Mouse (Mus musculus) midbrain, embryonic 16.5 days (tissue): Measurements from ENCODE around the gene Bckdk. TPM values are rescaled to one million over a fixed set of nuclear protein-coding genes. Genes with fewer than 3 reads are reported as not detected.

Source experiments
- ATAC-seq: fragments of 200-750 bp; cut with Nextera tagmentation; 2 replicates; pipeline ENCODE4 v1.8.0; 2017; ENCODE audit warnings: moderate TSS enrichment
- H3K27ac ChIP-seq: fragments of 300-500 bp; sonication (generic); 2 replicates; pipeline ENCODE4 v1.5.1; 2014; ENCODE audit warnings: mild to moderate bottlenecking, low read length, mixed read lengths
- H3K27me3 ChIP-seq: fragments of 300-500 bp; sonication (generic); 2 replicates; pipeline ENCODE4 v1.6.1; 2014; ENCODE audit warnings: low read depth, low read length, mixed read lengths; ENCODE audit not compliant: control insufficient read depth, insufficient read depth
- H3K36me3 ChIP-seq: fragments of 300-500 bp; sonication (generic); 2 replicates; pipeline ENCODE4 v1.6.1; 2014; ENCODE audit warnings: mild to moderate bottlenecking, low read length, moderate library complexity, mixed read lengths; ENCODE audit not compliant: control insufficient read depth, insufficient read depth
- H3K4me1 ChIP-seq: fragments of 300-500 bp; sonication (generic); 2 replicates; pipeline ENCODE4 v1.6.1; 2014; ENCODE audit warnings: mild to moderate bottlenecking, low read length, mixed read lengths; ENCODE audit not compliant: control insufficient read depth, insufficient read depth
- H3K4me2 ChIP-seq: fragments of 300-500 bp; sonication (generic); 2 replicates; pipeline ENCODE4 v1.6.1; 2014; ENCODE audit warnings: mild to moderate bottlenecking, low read length, mixed read lengths
- H3K4me3 ChIP-seq: fragments of 300-500 bp; sonication (generic); 2 replicates; pipeline ENCODE4 v1.5.1; 2014; ENCODE audit warnings: low read depth, mild to moderate bottlenecking, low read length, moderate library complexity, mixed read lengths
- H3K9ac ChIP-seq: fragments of 300-500 bp; sonication (generic); 2 replicates; pipeline ENCODE4 v1.6.1; 2014; ENCODE audit warnings: low read depth, low read length, mixed read lengths
- H3K9me3 ChIP-seq: fragments of 300-500 bp; sonication (generic); replicated peaks from 2 replicates; pipeline ENCODE4 v1.6.1; 2014; ENCODE audit warnings: mild to moderate bottlenecking, low read length, mixed read lengths; ENCODE audit not compliant: control insufficient read depth, poor library complexity, severe bottlenecking
- WGBS: fragments of 180-500 bp; shearing (Covaris S2); extraction: QIAGEN DNeasy Blood & Tissue Kit; methylation state at CpG from one replicate; pipeline ENCODE4 v1.1.7; 2014; 5-methylcytosine and 5-hydroxymethylcytosine counted together
- polyA plus RNA-seq: library from polyadenylated mRNA; unstranded; fragments of >200 nt; fragmentation: Nextera tagmentation; extraction: Ambion mirVana; gene quantifications from 2 replicates; pipeline ENCODE4 v1.2.1, GENCODE M21; 2015

The Bckdk gene
- polyA plus RNA-seq, 1 experiment from 2014 or later, result 67.1 TPM

- H3K4me1 ChIP-seq, result peaks cover 11% of the 10 kb centered on the region
- no peaks in the 10 kb centered on the region for H3K27me3 ChIP-seq
- WGBS, result 93% methylated on average over 12 of the region's 12 CpGs
- H3K4me3 ChIP-seq, result no peak overlapping the region
- H3K4me2 ChIP-seq, result no peak overlapping the region
- peaks cover 13% of the 10 kb centered on the region for H3K36me3 ChIP-seq
- no peak for ATAC-seq
- H3K27ac ChIP-seq, result no peak overlapping the region
- H3K9me3 ChIP-seq, result no peaks in the 10 kb centered on the region
- no peak overlapping the region for H3K9ac ChIP-seq
Observed at GRCm38 (mm10) chr7:127907939-127908338, 4.1 kb downstream of the Bckdk start.

- Histone ChIP-seq H3K27me3 (no peaks in the 10 kb centered on the region), H3K4me3 (no peak overlapping the region), H3K9me3 (no peaks in the 10 kb centered on the region), H3K36me3 (peaks cover 13% of the 10 kb centered on the region), H3K4me1 (peaks cover 17% of the 10 kb centered on the region), H3K9ac (no peak overlapping the region), H3K4me2 (no peak overlapping the region), H3K27ac (no peak overlapping the region)
- 92% methylated on average over 4 of the region's 4 CpGs for WGBS
- no peak for ATAC-seq
Observed at GRCm38 (mm10) chr7:127908656-127909055, 4.8 kb downstream of the Bckdk start.

- Histone ChIP-seq H3K4me3 (peak within 1 kb of the TSS; percentile 97), H3K9me3 (no peaks in the 10 kb centered on the region), H3K4me1 (peaks cover 10% of the 10 kb centered on the region), H3K4me2 (peak within 1 kb of the TSS; percentile 74), H3K27me3 (no peaks in the 10 kb centered on the region), H3K27ac (peak within 1 kb of the TSS; percentile 83), H3K9ac (peak within 1 kb of the TSS; percentile 84), H3K36me3 (peaks cover 16% of the 10 kb centered on the region)
- ATAC-seq, result peak; percentile 97
- 1% methylated on average over 40 of the region's 40 CpGs for WGBS
Observed at GRCm38 (mm10) chr7:127912190-127912871, 8.4 kb downstream of the Bckdk start, which contains the start of gene Kat8. Kat8 (plus strand) TSS chr7:127912516.

- Histone ChIP-seq H3K4me2 (peak overlapping the region; percentile 74), H3K27ac (no peak overlapping the region; the same call in 1 of the 2 replicates), H3K9me3 (no peaks in the 10 kb centered on the region), H3K4me1 (peaks cover 10% of the 10 kb centered on the region), H3K36me3 (peaks cover 15% of the 10 kb centered on the region), H3K4me3 (peak overlapping the region; percentile 97), H3K27me3 (no peaks in the 10 kb centered on the region), H3K9ac (peak overlapping the region; percentile 84)
- WGBS, result 32% methylated on average over 4 of the region's 4 CpGs
- no peak for ATAC-seq
Observed at GRCm38 (mm10) chr7:127912938-127913337, 9.1 kb downstream of the Bckdk start.

GRCm38 (mm10) chr7:127915293-127915692 lies 11.4 kb downstream of the Bckdk start:
- Histone ChIP-seq H3K4me3 (no peak overlapping the region), H3K9ac (no peak overlapping the region), H3K9me3 (no peaks in the 10 kb centered on the region), H3K36me3 (peaks cover 11% of the 10 kb centered on the region), H3K4me2 (no peak overlapping the region), H3K4me1 (peaks cover 10% of the 10 kb centered on the region), H3K27ac (no peak overlapping the region), H3K27me3 (no peaks in the 10 kb centered on the region)
- ATAC-seq, result no peak
- 95% methylated on average over 12 of the region's 12 CpGs for WGBS

- Histone ChIP-seq H3K9ac (no peak overlapping the region), H3K4me3 (no peak overlapping the region), H3K4me2 (no peak overlapping the region), H3K27ac (no peak overlapping the region), H3K27me3 (no peaks in the 10 kb centered on the region), H3K36me3 (peaks cover 11% of the 10 kb centered on the region), H3K9me3 (no peaks in the 10 kb centered on the region), H3K4me1 (peaks cover 3% of the 10 kb centered on the region)
- 64% methylated on average over 3 of the region's 3 CpGs for WGBS
- no peak for ATAC-seq
Observed at GRCm38 (mm10) chr7:127918203-127918602, 14.3 kb downstream of the Bckdk start.

GRCm38 (mm10) chr7:127919290-127919689 lies 15.4 kb downstream of the Bckdk start:
- Histone ChIP-seq H3K4me2 (no peak overlapping the region), H3K4me1 (no peaks in the 10 kb centered on the region), H3K9ac (no peak overlapping the region), H3K4me3 (no peak overlapping the region), H3K9me3 (no peaks in the 10 kb centered on the region), H3K27me3 (no peaks in the 10 kb centered on the region), H3K27ac (no peak overlapping the region), H3K36me3 (peaks cover 11% of the 10 kb centered on the region)
- ATAC-seq, result no peak
- 75% methylated on average over 7 of the region's 7 CpGs for WGBS

- no peak overlapping the region for H3K27ac ChIP-seq
- no peaks in the 10 kb centered on the region for H3K27me3 ChIP-seq
- no peak overlapping the region for H3K4me2 ChIP-seq
- no peak overlapping the region for H3K4me3 ChIP-seq
- no peak for ATAC-seq
- no peaks in the 10 kb centered on the region for H3K9me3 ChIP-seq
- no peaks in the 10 kb centered on the region for H3K4me1 ChIP-seq
- no peak overlapping the region for H3K9ac ChIP-seq
- H3K36me3 ChIP-seq, result peaks cover 9% of the 10 kb centered on the region
- 61% methylated on average over 8 of the region's 8 CpGs for WGBS
Observed at GRCm38 (mm10) chr7:127921516-127921915, 17.6 kb downstream of the Bckdk start.

- no peak overlapping the region for H3K4me2 ChIP-seq
- 0 out of 2 replicates have a peak, but pooled peaks cover under 1% of the 10 kb centered on the region for H3K27me3 ChIP-seq
- H3K9me3 ChIP-seq, result no peaks in the 10 kb centered on the region
- no peak for ATAC-seq
- 89% methylated on average over 6 of the region's 6 CpGs for WGBS
- H3K4me1 ChIP-seq, result no peaks in the 10 kb centered on the region
- H3K36me3 ChIP-seq, result peaks cover 6% of the 10 kb centered on the region
- no peak overlapping the region for H3K9ac ChIP-seq
- no peak overlapping the region for H3K27ac ChIP-seq
- no peak overlapping the region for H3K4me3 ChIP-seq
Observed at GRCm38 (mm10) chr7:127922451-127923275, 18.8 kb downstream of the Bckdk start.
